Mouse (Mus musculus): ENCODE data around the gene Topaz1. TPM values are rescaled to one million over a fixed set of nuclear protein-coding genes. Genes with fewer than 3 reads are reported as not detected.

Gene Topaz1
- total RNA-seq, 2 experiments from 2014 or later: not detected

Other genes with a start within 250 kb of the Topaz1 start
- 10 to 100 TPM; 34.8 to 35.2 TPM for gene Tcaim, start 58.2 kb downstream of the Topaz1 start, total RNA-seq (2021)
- not detected for gene Gm35549, start 96.7 kb downstream of the Topaz1 start, total RNA-seq (2021)
- gene Zfp445, start 118.7 kb downstream of the Topaz1 start, total RNA-seq (2021): 100 to 1,000 TPM; 109 to 113 TPM
- gene Zkscan7, start 138.3 kb downstream of the Topaz1 start, total RNA-seq (2021): 1 to 10 TPM; 4.8 to 5.0 TPM
- gene Zfp105, start 175.7 kb downstream of the Topaz1 start, total RNA-seq (2021): 1 to 10 TPM; 3.0 to 3.1 TPM
- gene 1110059G10Rik, start 203.7 kb downstream of the Topaz1 start, total RNA-seq (2021): 10 to 100 TPM; 18.4 to 19.2 TPM
- 1 to 10 TPM; 2.9 to 4.1 TPM for gene Kif15, start 203.7 kb downstream of the Topaz1 start, total RNA-seq (2021)